Comparison of ENCODE assay signal across 9 mouse cellular contexts in the genomic region with DNA sequence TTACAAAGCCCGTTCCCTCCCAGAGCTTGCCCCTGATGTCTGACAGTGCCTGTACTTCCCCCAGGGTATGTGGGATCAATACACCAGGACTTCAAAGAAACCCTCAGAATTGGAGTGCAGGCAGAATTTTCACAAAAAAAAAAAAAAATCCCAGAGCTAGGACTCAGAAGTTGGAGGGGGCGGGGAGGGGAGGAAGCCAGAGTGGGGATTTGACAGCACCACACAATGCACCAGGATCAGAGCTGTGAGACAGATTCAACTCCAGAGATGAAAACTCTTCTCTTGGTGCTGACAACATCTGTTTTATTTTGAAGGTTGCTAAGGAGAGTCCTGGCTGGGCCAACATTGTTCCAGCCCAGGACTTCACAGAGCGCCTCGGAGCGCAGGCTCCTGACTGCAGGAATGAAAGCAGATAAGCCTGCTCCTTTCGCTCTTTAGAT. TPM values are rescaled to one million over a fixed set of nuclear protein-coding genes. Genes with fewer than 3 reads are reported as not detected.
DNase-seq lines count a peak whose midpoint lies in the region; ATAC-seq and TF ChIP-seq lines count a peak whose summit lies in the region.
"Had no signal": no experiment of that assay in that cellular context is flagged by ENCODE, and none has a peak within 500 bp of the region (broad histone marks: within the 10 kb centered on the region; RNA-seq: fewer than 3 reads in every experiment).

No protein-coding gene starts in this region.

- no peaks in the 10 kb centered on the region for H3K9me3 ChIP-seq in intestine, embryonic 16.5 days (ENCODE audit: control insufficient read depth, low read length)

- ATAC-seq in intestine, embryonic 16.5 days: peak; percentile 28

- no peaks in the 10 kb centered on the region for H3K27me3 ChIP-seq in intestine, embryonic 16.5 days (replicated peaks; ENCODE audit: control insufficient read depth, insufficient read depth, low read length)
- H3K27me3 ChIP-seq in small intestine, adult 2 months (ENCODE audit: control insufficient read depth, insufficient read depth, low read length): no peaks in the 10 kb centered on the region

- peaks cover 16% of the 10 kb centered on the region; the same call in 1 of the 2 replicates for H3K4me1 ChIP-seq in intestine, embryonic 16.5 days (ENCODE audit: control insufficient read depth, insufficient read depth, low read length)
- no peaks in the 10 kb centered on the region for H3K4me1 ChIP-seq in small intestine, adult 2 months (ENCODE audit: control insufficient read depth, insufficient read depth, insufficient read length, low read length)

- H3K4me3 ChIP-seq in intestine, embryonic 16.5 days (ENCODE audit: low read length): no peak overlapping the region
- no peak overlapping the region for H3K4me3 ChIP-seq in small intestine, adult 2 months (ENCODE audit: low read depth, low read length)

- no peak overlapping the region for H3K9ac ChIP-seq in intestine, embryonic 16.5 days (ENCODE audit: low read depth, low read length)

- DNase-seq in gastrocnemius, adult 18-20 months (ENCODE audit: low spot score): peak; percentile 34
- no peak for DNase-seq in gastrocnemius, adult 8-10 months (ENCODE audit: low spot score in 2 of 2)
- DNase-seq in heart, adult 8-10 months (ENCODE audit: low spot score): peak; percentile 64
- DNase-seq in kidney, postnatal 36 days: no peak
- DNase-seq in liver: no peak
- no peak for DNase-seq in adrenal gland, postnatal 36 days
- DNase-seq: kidney, adult 9 months had no signal

- TF ChIP-seq POLR2A in small intestine, adult 2 months (IDR thresholded peaks at IDR 0.05; ENCODE audit: low read depth, low read length): no peak

- 58% methylated on average over 6 of the region's 6 CpGs for WGBS in intestine, embryonic 16.5 days
- WGBS in small intestine, adult 2 months: 79% methylated on average over 6 of the region's 6 CpGs

- H3K4me2 ChIP-seq in intestine, embryonic 16.5 days (ENCODE audit: low read depth, low read length): no peak overlapping the region

- H3K36me3 ChIP-seq in intestine, embryonic 16.5 days (ENCODE audit: control insufficient read depth, insufficient read depth, low read length): no peaks in the 10 kb centered on the region
- peaks cover 10% of the 10 kb centered on the region; the same call in 1 of the 2 replicates for H3K36me3 ChIP-seq in small intestine, adult 2 months (ENCODE audit: control insufficient read depth, insufficient read depth, low read length)

- TF ChIP-seq CTCF in small intestine, adult 2 months (IDR thresholded peaks at IDR 0.05; ENCODE audit: extremely low read depth, insufficient read length, insufficient replicate concordance, low read depth, low read length): no peak

- peak overlapping the region; percentile 58; the same call in 1 of the 2 replicates for H3K27ac ChIP-seq in intestine, embryonic 16.5 days (ENCODE audit: low read length)
- H3K27ac ChIP-seq in small intestine, adult 2 months (ENCODE audit: insufficient read depth, low read depth, low read length): peak overlapping the region; percentile 52

RNA-seq across cellular contexts. Expression of a gene that starts 39.3 kb away (rescaled TPM):
- 1 to 10 TPM; 6.7 to 8.5 TPM for total RNA-seq in gastrocnemius, adult 18-20 months (2021)
- 1 to 10 TPM; 4.5 to 6.3 (median 5.4) TPM for total RNA-seq in gastrocnemius, adult 8-10 months (2022)
- 10 to 100 TPM; 17.2 to 21.1 (median 19.8) TPM for total RNA-seq in heart, adult 8-10 months (2022)
- 3.0 and 3.2 TPM in 2 replicates for polyA plus RNA-seq in intestine, embryonic 16.5 days (2015; fragmentation: Nextera tagmentation; extraction: Ambion mirVana)
- 15.9 and 26.2 TPM in 2 replicates for polyA plus RNA-seq in small intestine, adult 2 months (2012; rRNA removed)
- 10 to 100 TPM; 47.6 to 53.9 TPM for total RNA-seq in adrenal gland, postnatal 36 days (2021)

RNA-seq across cellular contexts. Expression of a gene that starts 41.5 kb away (rescaled TPM):
- total RNA-seq in gastrocnemius, adult 18-20 months (2021): under 1 TPM in 1 of 2 experiments, not detected in 1; 0.07 TPM
- under 1 TPM in 1 of 4 experiments, not detected in 3; 0.24 TPM for total RNA-seq in gastrocnemius, adult 8-10 months (2022)
- total RNA-seq in heart, adult 8-10 months (2022): under 1 TPM; 0.12 to 0.31 (median 0.22) TPM
- 0.09 and 0.13 TPM in 2 replicates for polyA plus RNA-seq in intestine, embryonic 16.5 days (2015; fragmentation: Nextera tagmentation; extraction: Ambion mirVana)
- 1.2 and 1.8 TPM in 2 replicates for polyA plus RNA-seq in small intestine, adult 2 months (2012; rRNA removed)
- under 1 TPM; 0.10 to 0.20 TPM for total RNA-seq in adrenal gland, postnatal 36 days (2021)

Comparison
In these comparisons a context has a peak if more than half of its experiments do, and no peak if none do; other contexts are left out.
1. DNase-seq: peak in gastrocnemius, adult 18-20 months (single experiment) and heart, adult 8-10 months (single experiment); none in gastrocnemius, adult 8-10 months (0 of 2), kidney, postnatal 36 days (0 of 2), liver (single experiment) and adrenal gland, postnatal 36 days (0 of 2).